Mouse (Mus musculus): ENCODE results near the gene Ubtd1. TPM values are rescaled to one million over a fixed set of nuclear protein-coding genes. Genes with fewer than 3 reads are reported as not detected.

Ubtd1 gene
- polyA plus RNA-seq (2015; fragmentation: Nextera tagmentation; extraction: Ambion mirVana), result 13.0 and 15.0 TPM in 2 replicates

DNA sequence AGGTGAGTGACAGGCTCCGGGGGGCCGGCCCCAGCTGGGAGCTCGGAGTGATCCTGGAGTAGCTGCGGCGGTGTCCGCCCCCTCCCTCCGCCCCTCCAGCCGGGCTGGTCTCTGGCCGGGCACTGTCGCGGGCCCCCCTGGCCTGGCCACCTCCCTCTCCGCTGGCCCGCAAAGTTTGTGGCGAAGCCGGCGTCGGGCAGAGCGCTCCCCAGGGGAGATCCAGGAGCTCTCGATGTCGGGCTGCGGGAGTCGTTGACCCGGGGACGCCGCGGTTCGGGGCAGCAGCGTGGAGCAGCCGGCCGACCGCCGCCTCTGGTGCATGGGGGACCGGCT lies at the start of gene Ubtd1:
Ubtd1 (plus strand) TSS at position 169 of the 333 bp plus-strand sequence.
- H3K4me2 ChIP-seq, result peak within 1 kb of the TSS; percentile 96
- H3K9me3 ChIP-seq, result no peaks in the 10 kb centered on the region
- ATAC-seq (ENCODE audit: low FRiP score, low read depth), result no peak
- H3K4me3 ChIP-seq, result peak within 1 kb of the TSS; percentile 82
- H3K4me1 ChIP-seq (replicated peaks), result peaks cover 16% of the 10 kb centered on the region
- no peaks in the 10 kb centered on the region for H3K36me3 ChIP-seq
- H3K27me3 ChIP-seq, result peaks cover 7% of the 10 kb centered on the region; the same call in 1 of the 2 replicates
- H3K9ac ChIP-seq, result peak within 1 kb of the TSS; percentile 75
- peak within 1 kb of the TSS; percentile 87 for H3K27ac ChIP-seq (replicated peaks)
- WGBS, result under 1% methylated on average over 33 of the region's 33 CpGs

DNA sequence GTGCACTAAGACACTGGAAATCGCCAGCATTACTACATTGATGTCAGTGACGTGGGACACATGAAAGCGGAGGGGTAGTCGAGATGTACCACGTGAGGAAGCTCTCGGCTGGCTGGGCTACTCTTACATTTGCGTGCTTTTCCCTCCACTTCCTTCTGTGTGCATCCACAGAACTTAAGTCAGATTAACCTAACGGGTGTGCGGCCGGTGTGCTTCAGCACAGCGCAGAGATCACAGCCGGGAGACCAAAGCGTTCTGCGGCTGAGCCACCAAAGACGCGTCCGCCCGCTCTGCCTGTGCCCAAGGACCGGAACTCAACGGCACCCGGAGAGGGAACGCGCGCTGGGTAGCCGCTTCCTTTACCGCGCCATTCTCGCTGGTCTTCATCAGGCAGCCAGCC lies 48.9 kb upstream of the Ubtd1 start:
- WGBS, result under 1% methylated on average over 28 of the region's 28 CpGs
- peak; percentile 35 for ATAC-seq (ENCODE audit: low FRiP score, low read depth)
- peak overlapping the region; percentile 75 for H3K27ac ChIP-seq (replicated peaks)

GRCm38 (mm10) chr19:41933179-41934086 lies 48.1 kb upstream of the Ubtd1 start, which contains the start of the genes Exosc1 and Zdhhc16:
Gene Exosc1 (minus strand): TSS chr19:41933423.
Gene Zdhhc16 (plus strand): TSS chr19:41933480.
- H3K9me3 ChIP-seq, result no peaks in the 10 kb centered on the region
- peaks cover 32% of the 10 kb centered on the region for H3K36me3 ChIP-seq
- peak within 1 kb of the TSS; percentile 77 for H3K9ac ChIP-seq
- peak within 1 kb of the TSS; percentile 75 for H3K27ac ChIP-seq (replicated peaks)
- H3K27me3 ChIP-seq, result no peaks in the 10 kb centered on the region
- peaks cover 29% of the 10 kb centered on the region for H3K4me1 ChIP-seq (replicated peaks)
- peak; percentile 100 for ATAC-seq (ENCODE audit: low FRiP score, low read depth)
- under 1% methylated on average over 47 of the region's 47 CpGs for WGBS
- peak within 1 kb of the TSS; percentile 79 for H3K4me2 ChIP-seq
- peak within 1 kb of the TSS; percentile 81 for H3K4me3 ChIP-seq

More for the DNA sequence above, 48.9 kb upstream of the Ubtd1 start:
- Histone ChIP-seq H3K4me1 (replicated peaks) (peaks cover 29% of the 10 kb centered on the region), H3K36me3 (peaks cover 32% of the 10 kb centered on the region), H3K9ac (peak overlapping the region; percentile 62), H3K4me2 (peak overlapping the region; percentile 79), H3K27me3 (no peaks in the 10 kb centered on the region), H3K9me3 (no peaks in the 10 kb centered on the region), H3K4me3 (peak overlapping the region; percentile 81)

DNA sequence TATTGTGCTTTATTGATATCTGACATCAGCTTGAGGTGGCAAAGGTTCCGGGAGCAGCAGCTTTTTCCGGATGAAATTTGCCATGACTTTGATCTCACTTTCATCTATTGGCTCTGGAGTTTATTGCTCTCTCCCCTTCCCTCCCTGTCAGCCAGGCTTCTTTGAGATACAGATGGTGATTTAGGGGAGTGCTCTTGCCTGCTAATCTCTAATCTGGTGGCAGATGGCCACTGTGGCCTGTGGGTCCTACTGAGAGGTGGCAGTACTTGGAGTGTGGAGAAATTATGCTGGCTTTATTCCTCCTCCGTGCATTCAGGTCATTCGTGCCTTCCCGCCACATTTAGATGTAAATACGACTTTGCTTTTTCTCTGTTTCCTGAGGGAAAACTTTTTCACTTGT lies 47.4 kb upstream of the Ubtd1 start:
- Histone ChIP-seq H3K4me1 (replicated peaks) (peaks cover 29% of the 10 kb centered on the region), H3K27me3 (no peaks in the 10 kb centered on the region), H3K27ac (replicated peaks) (no peak overlapping the region), H3K9ac (peak overlapping the region; percentile 77), H3K4me2 (peak overlapping the region; percentile 79), H3K36me3 (peaks cover 31% of the 10 kb centered on the region), H3K4me3 (peak overlapping the region; percentile 81), H3K9me3 (no peaks in the 10 kb centered on the region)
- 35% methylated on average over 6 of the region's 6 CpGs for WGBS
- no peak for ATAC-seq (ENCODE audit: low FRiP score, low read depth)

DNA sequence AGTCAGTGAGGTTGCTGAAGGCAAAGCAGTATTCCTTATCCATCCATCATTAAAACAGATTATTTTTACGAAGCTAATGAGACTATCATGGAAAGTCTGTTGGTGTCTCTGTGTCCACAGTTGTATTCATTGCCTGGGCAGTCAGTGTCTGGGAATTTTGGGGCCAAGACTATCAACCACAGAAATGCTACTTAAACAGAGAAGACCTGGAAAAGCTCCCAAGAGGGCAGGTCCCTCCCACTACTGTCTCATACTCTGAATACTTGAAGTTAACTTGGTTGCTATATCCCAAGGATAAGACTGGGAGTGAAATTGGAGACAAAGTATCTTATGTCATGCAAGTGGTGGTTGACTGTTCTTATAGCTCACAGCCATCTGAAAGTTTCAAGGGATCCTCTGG lies 45.6 kb upstream of the Ubtd1 start:
- 92% methylated on average over 1 of the region's 1 CpGs for WGBS
- H3K4me1 ChIP-seq (replicated peaks), result peaks cover 29% of the 10 kb centered on the region
- H3K36me3 ChIP-seq, result peaks cover 35% of the 10 kb centered on the region
- H3K27me3 ChIP-seq, result no peaks in the 10 kb centered on the region
- H3K4me3 ChIP-seq, result no peak overlapping the region
- no peak overlapping the region for H3K4me2 ChIP-seq
- ATAC-seq (ENCODE audit: low FRiP score, low read depth), result no peak
- no peak overlapping the region for H3K27ac ChIP-seq (replicated peaks)
- no peak overlapping the region for H3K9ac ChIP-seq
- no peaks in the 10 kb centered on the region for H3K9me3 ChIP-seq

- Histone ChIP-seq H3K9ac (no peak overlapping the region), H3K9me3 (no peaks in the 10 kb centered on the region), H3K4me1 (replicated peaks) (peaks cover 20% of the 10 kb centered on the region), H3K36me3 (peaks cover 58% of the 10 kb centered on the region), H3K27me3 (no peaks in the 10 kb centered on the region), H3K4me2 (no peak overlapping the region), H3K4me3 (no peak overlapping the region), H3K27ac (replicated peaks) (no peak overlapping the region)
- ATAC-seq (ENCODE audit: low FRiP score, low read depth), result no peak
- WGBS, result 95% methylated on average over 5 of the region's 5 CpGs
Observed at GRCm38 (mm10) chr19:41938539-41938938, 43.0 kb upstream of the Ubtd1 start.

DNA sequence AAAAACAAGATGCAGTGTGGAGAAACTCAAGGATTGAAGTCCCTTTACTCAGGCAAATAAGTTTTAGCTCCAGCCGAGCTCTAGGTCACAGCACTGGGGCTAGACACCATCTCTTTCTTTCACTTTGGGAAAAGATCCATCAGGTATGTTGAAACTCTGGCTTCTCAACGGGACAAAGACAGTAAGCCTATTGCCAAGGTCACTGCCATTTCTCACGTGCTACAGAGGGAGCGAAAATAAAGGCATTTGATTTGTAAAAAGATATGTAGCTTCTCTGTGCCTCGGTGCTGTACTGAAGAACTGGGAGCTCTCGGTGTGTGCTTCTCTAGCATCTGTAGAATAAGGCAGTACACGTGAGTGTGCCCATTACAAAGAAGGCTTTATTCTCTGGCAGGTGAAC lies 37.7 kb upstream of the Ubtd1 start:
- Histone ChIP-seq H3K36me3 (peaks cover 92% of the 10 kb centered on the region), H3K27ac (replicated peaks) (no peak overlapping the region), H3K9ac (no peak overlapping the region), H3K9me3 (no peaks in the 10 kb centered on the region), H3K4me1 (replicated peaks) (no peaks in the 10 kb centered on the region), H3K4me3 (no peak overlapping the region), H3K4me2 (no peak overlapping the region), H3K27me3 (no peaks in the 10 kb centered on the region)
- ATAC-seq (ENCODE audit: low FRiP score, low read depth), result no peak
- WGBS, result 94% methylated on average over 7 of the region's 7 CpGs

GRCm38 (mm10) chr19:41952287-41952686 lies 29.3 kb upstream of the Ubtd1 start:
- WGBS, result 76% methylated on average over 4 of the region's 4 CpGs
- peaks cover 77% of the 10 kb centered on the region for H3K36me3 ChIP-seq
- no peak overlapping the region for H3K4me3 ChIP-seq
- H3K9ac ChIP-seq, result no peak overlapping the region
- H3K9me3 ChIP-seq, result no peaks in the 10 kb centered on the region
- H3K27me3 ChIP-seq, result no peaks in the 10 kb centered on the region
- no peak for ATAC-seq (ENCODE audit: low FRiP score, low read depth)
- no peaks in the 10 kb centered on the region for H3K4me1 ChIP-seq (replicated peaks)
- no peak overlapping the region for H3K27ac ChIP-seq (replicated peaks)
- H3K4me2 ChIP-seq, result no peak overlapping the region

DNA sequence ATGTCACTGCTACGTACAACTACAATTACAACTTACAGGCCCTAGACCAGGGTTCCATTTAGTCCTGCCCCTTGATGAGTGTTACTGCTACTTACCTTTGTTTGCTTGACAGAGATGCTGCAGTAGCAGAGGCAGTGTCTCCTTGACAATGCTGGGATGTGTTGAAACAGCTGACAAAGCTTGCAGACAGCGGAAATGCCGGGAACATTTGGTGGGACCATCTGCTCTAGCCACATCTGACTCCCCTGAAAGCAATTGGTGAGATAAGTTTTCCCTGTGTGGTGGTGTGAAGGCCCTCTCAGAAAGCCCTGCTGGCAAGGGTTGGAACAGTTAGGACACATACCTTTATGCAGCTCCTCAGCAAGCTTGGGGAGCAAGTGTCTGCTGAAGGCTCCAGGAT lies 28.0 kb upstream of the Ubtd1 start:
- WGBS, result 95% methylated on average over 3 of the region's 3 CpGs
- Histone ChIP-seq H3K36me3 (peaks cover 72% of the 10 kb centered on the region), H3K9me3 (no peaks in the 10 kb centered on the region)

GRCm38 (mm10) chr19:41969618-41970017 lies 11.9 kb upstream of the Ubtd1 start:
- 95% methylated on average over 7 of the region's 7 CpGs for WGBS
- no peak overlapping the region for H3K9ac ChIP-seq
- ATAC-seq (ENCODE audit: low FRiP score, low read depth), result no peak

More for the DNA sequence above, 28.0 kb upstream of the Ubtd1 start:
- H3K4me2 ChIP-seq, result no peak overlapping the region
- H3K9ac ChIP-seq, result no peak overlapping the region
- H3K4me3 ChIP-seq, result no peak overlapping the region
- no peak for ATAC-seq (ENCODE audit: low FRiP score, low read depth)
- no peaks in the 10 kb centered on the region for H3K27me3 ChIP-seq
- H3K27ac ChIP-seq (replicated peaks), result no peak overlapping the region
- no peaks in the 10 kb centered on the region for H3K4me1 ChIP-seq (replicated peaks)

GRCm38 (mm10) chr19:41973891-41974794 lies 7.4 kb upstream of the Ubtd1 start:
- Histone ChIP-seq H3K9me3 (no peaks in the 10 kb centered on the region), H3K4me3 (no peak overlapping the region), H3K4me1 (replicated peaks) (peaks cover 13% of the 10 kb centered on the region), H3K9ac (no peak overlapping the region), H3K4me2 (no peak overlapping the region), H3K27ac (replicated peaks) (peak overlapping the region; percentile 6; the same call in 1 of the 2 replicates), H3K36me3 (peaks cover 5% of the 10 kb centered on the region; the same call in 1 of the 2 replicates), H3K27me3 (no peaks in the 10 kb centered on the region)
- peak; percentile 56; the same call in 1 of the 2 replicates for ATAC-seq (ENCODE audit: low FRiP score, low read depth)
- 50% methylated on average over 13 of the region's 13 CpGs for WGBS

More at GRCm38 (mm10) chr19:41969618-41970017, 11.9 kb upstream of the Ubtd1 start:
- Histone ChIP-seq H3K9me3 (no peaks in the 10 kb centered on the region), H3K36me3 (peaks cover 32% of the 10 kb centered on the region), H3K27me3 (no peaks in the 10 kb centered on the region), H3K4me2 (no peak overlapping the region), H3K4me3 (no peak overlapping the region), H3K27ac (replicated peaks) (no peak overlapping the region), H3K4me1 (replicated peaks) (peaks cover 10% of the 10 kb centered on the region)
